Mouse (Mus musculus): ENCODE results near the gene Arhgef28.

The Arhgef28 gene

GRCm38 (mm10) chr13:97955759-97956158 is 250.5 kb downstream of the Arhgef28 start:
- no peak for DNase-seq

GRCm38 (mm10) chr13:97954956-97955496 is 251.2 kb downstream of the Arhgef28 start:
- no peak for DNase-seq

- no peak for DNase-seq
Observed at GRCm38 (mm10) chr13:97954051-97954450, 252.2 kb downstream of the Arhgef28 start.

- no peak for DNase-seq
Observed at GRCm38 (mm10) chr13:97953526-97953925, 252.7 kb downstream of the Arhgef28 start.

- DNase-seq = no peak
Observed at GRCm38 (mm10) chr13:97948856-97949255, 257.4 kb downstream of the Arhgef28 start.

- DNase-seq = no peak
Observed at GRCm38 (mm10) chr13:97947598-97947997, 258.6 kb downstream of the Arhgef28 start.

- DNase-seq = no peak
Observed at GRCm38 (mm10) chr13:97946422-97946821, 259.8 kb downstream of the Arhgef28 start.

- no peak for DNase-seq
Observed at GRCm38 (mm10) chr13:97941909-97942680, 264.1 kb downstream of the Arhgef28 start.

- peak; percentile 20 for DNase-seq
Observed at GRCm38 (mm10) chr13:97941099-97941498, 265.1 kb downstream of the Arhgef28 start.

GRCm38 (mm10) chr13:97939433-97940160 is 266.6 kb downstream of the Arhgef28 start:
- DNase-seq = peak; percentile 56

- peak; percentile 88 for DNase-seq
Observed at GRCm38 (mm10) chr13:97938596-97939297, 267.5 kb downstream of the Arhgef28 start.

GRCm38 (mm10) chr13:97937919-97938318 is 268.3 kb downstream of the Arhgef28 start:
- peak; percentile 79 for DNase-seq

- peak; percentile 74 for DNase-seq
Observed at GRCm38 (mm10) chr13:97928135-97928497, 278.1 kb downstream of the Arhgef28 start.

GRCm38 (mm10) chr13:97927376-97928134 is 278.7 kb downstream of the Arhgef28 start:
- peak; percentile 64 for DNase-seq

GRCm38 (mm10) chr13:97926371-97926770 is 279.9 kb downstream of the Arhgef28 start:
- no peak for DNase-seq

- DNase-seq = no peak
Observed at GRCm38 (mm10) chr13:97923009-97923408, 283.2 kb downstream of the Arhgef28 start.

GRCm38 (mm10) chr13:97919590-97919989 is 286.6 kb downstream of the Arhgef28 start:
- DNase-seq = peak; percentile 13

GRCm38 (mm10) chr13:97918117-97918900 is 287.9 kb downstream of the Arhgef28 start:
- no peak for DNase-seq

- peak; percentile 65 for DNase-seq
Observed at GRCm38 (mm10) chr13:97911013-97911412, 295.2 kb downstream of the Arhgef28 start.

GRCm38 (mm10) chr13:97902821-97903220 is 303.4 kb downstream of the Arhgef28 start:
- DNase-seq = no peak

GRCm38 (mm10) chr13:97900380-97900758 is 305.9 kb downstream of the Arhgef28 start:
- peak; percentile 50 for DNase-seq

Measured in embryo, embryonic 11 days (tissue).